Mouse (Mus musculus): ENCODE measurements around the gene Rilp. TPM values are rescaled to one million over a fixed set of nuclear protein-coding genes. Genes with fewer than 3 reads are reported as not detected.

Rilp gene
- polyA plus RNA-seq, 1 experiment from 2014 or later: 1.0 TPM

GRCm38 (mm10) chr11:75510627-75510993 is 716 bp downstream of the Rilp start:
- peaks cover 44% of the 10 kb centered on the region for H3K36me3 ChIP-seq (ENCODE audit: control insufficient read depth, insufficient read depth, low read length)
- WGBS: 2% methylated on average over 24 of the region's 24 CpGs
- H3K4me1 ChIP-seq (ENCODE audit: control insufficient read depth, insufficient read depth, low read length): 0 out of 2 replicates have a peak, but pooled peaks cover 10% of the 10 kb centered on the region
- H3K27me3 ChIP-seq (ENCODE audit: control insufficient read depth, insufficient read depth, low read length): no peaks in the 10 kb centered on the region
- peak overlapping the region; percentile 66 for H3K9ac ChIP-seq (replicated peaks; ENCODE audit: low read length)
- H3K4me3 ChIP-seq (replicated peaks; ENCODE audit: low read depth, low read length): peak overlapping the region; percentile 47
- ATAC-seq (ENCODE audit: low FRiP score, low TSS enrichment) (peak; percentile 88), DNase-seq (peak; percentile 94)
- H3K4me2 ChIP-seq (ENCODE audit: low read length): peak overlapping the region; percentile 95
- H3K9me3 ChIP-seq (ENCODE audit: control insufficient read depth, low read length): no peaks in the 10 kb centered on the region
- peak overlapping the region; percentile 78 for H3K27ac ChIP-seq (replicated peaks; ENCODE audit: low read depth, low read length)

DNA sequence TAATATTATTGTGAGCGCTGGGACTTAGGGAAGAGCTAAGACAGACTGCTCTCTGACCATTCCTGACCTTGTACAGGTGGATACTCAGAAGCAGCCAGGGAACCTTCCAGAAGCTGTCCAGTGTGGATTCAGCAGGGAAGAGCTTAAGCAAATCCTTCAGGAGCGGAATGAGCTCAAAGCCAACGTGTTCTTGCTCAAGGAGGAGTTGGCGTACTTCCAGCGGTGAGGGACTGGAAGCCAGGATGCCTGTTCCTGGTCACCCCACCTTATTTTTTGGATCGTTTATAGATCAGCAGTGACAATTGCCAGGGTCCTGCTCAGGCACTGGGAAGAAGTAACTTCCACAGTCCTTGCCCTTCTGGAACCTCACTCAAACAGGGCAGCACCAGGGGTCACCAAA is 1.3 kb downstream of the Rilp start:
- no peak for DNase-seq

GRCm38 (mm10) chr11:75512301-75513018 is 2.6 kb downstream of the Rilp start:
- no peak overlapping the region for H3K4me3 ChIP-seq (replicated peaks; ENCODE audit: low read depth, low read length)
- H3K36me3 ChIP-seq (ENCODE audit: control insufficient read depth, insufficient read depth, low read length): peaks cover 27% of the 10 kb centered on the region
- no peaks in the 10 kb centered on the region for H3K27me3 ChIP-seq (ENCODE audit: control insufficient read depth, insufficient read depth, low read length)
- WGBS: 82% methylated on average over 9 of the region's 9 CpGs
- H3K9ac ChIP-seq (replicated peaks; ENCODE audit: low read length): no peak overlapping the region
- ATAC-seq (ENCODE audit: low FRiP score, low TSS enrichment) (no peak), DNase-seq (no peak)
- H3K4me2 ChIP-seq (ENCODE audit: low read length): no peak overlapping the region
- no peaks in the 10 kb centered on the region for H3K9me3 ChIP-seq (ENCODE audit: control insufficient read depth, low read length)
- no peak overlapping the region for H3K27ac ChIP-seq (replicated peaks; ENCODE audit: low read depth, low read length)
- H3K4me1 ChIP-seq (ENCODE audit: control insufficient read depth, insufficient read depth, low read length): 0 out of 2 replicates have a peak, but pooled peaks cover 10% of the 10 kb centered on the region

More for the DNA sequence above, 1.3 kb downstream of the Rilp start:
- no peaks in the 10 kb centered on the region for H3K9me3 ChIP-seq (ENCODE audit: control insufficient read depth, low read length)
- 0 out of 2 replicates have a peak, but pooled peaks cover 10% of the 10 kb centered on the region for H3K4me1 ChIP-seq (ENCODE audit: control insufficient read depth, insufficient read depth, low read length)
- 82% methylated on average over 6 of the region's 6 CpGs for WGBS
- ATAC-seq (ENCODE audit: low FRiP score, low TSS enrichment): no peak
- H3K4me3 ChIP-seq (replicated peaks; ENCODE audit: low read depth, low read length): no peak overlapping the region
- no peak overlapping the region for H3K27ac ChIP-seq (replicated peaks; ENCODE audit: low read depth, low read length)
- H3K27me3 ChIP-seq (ENCODE audit: control insufficient read depth, insufficient read depth, low read length): no peaks in the 10 kb centered on the region
- H3K4me2 ChIP-seq (ENCODE audit: low read length): no peak overlapping the region
- H3K36me3 ChIP-seq (ENCODE audit: control insufficient read depth, insufficient read depth, low read length): peaks cover 38% of the 10 kb centered on the region
- H3K9ac ChIP-seq (replicated peaks; ENCODE audit: low read length): no peak overlapping the region

- no peak for DNase-seq
- H3K9me3 ChIP-seq (ENCODE audit: control insufficient read depth, low read length): no peaks in the 10 kb centered on the region
- no peak within 1 kb of the TSS for H3K4me3 ChIP-seq (replicated peaks; ENCODE audit: low read depth, low read length)
- H3K36me3 ChIP-seq (ENCODE audit: control insufficient read depth, insufficient read depth, low read length): peaks cover 18% of the 10 kb centered on the region
- H3K4me2 ChIP-seq (ENCODE audit: low read length): 0 out of 2 replicates have a peak within 1 kb of the TSS, but pooled peaks have one; percentile 4
- no peak within 1 kb of the TSS for H3K27ac ChIP-seq (replicated peaks; ENCODE audit: low read depth, low read length)
- H3K27me3 ChIP-seq (ENCODE audit: control insufficient read depth, insufficient read depth, low read length): no peaks in the 10 kb centered on the region
- H3K4me1 ChIP-seq (ENCODE audit: control insufficient read depth, insufficient read depth, low read length): 0 out of 2 replicates have a peak, but pooled peaks cover 10% of the 10 kb centered on the region
- WGBS: 46% methylated on average over 8 of the region's 8 CpGs
- ATAC-seq (ENCODE audit: low FRiP score, low TSS enrichment): no peak
- no peak within 1 kb of the TSS for H3K9ac ChIP-seq (replicated peaks; ENCODE audit: low read length)
These were observed 3.4 kb downstream of the Rilp start, which contains the start of gene Scarf1 for GRCm38 (mm10) chr11:75513336-75513735. Gene Scarf1 (plus strand): TSS chr11:75513540.

DNA sequence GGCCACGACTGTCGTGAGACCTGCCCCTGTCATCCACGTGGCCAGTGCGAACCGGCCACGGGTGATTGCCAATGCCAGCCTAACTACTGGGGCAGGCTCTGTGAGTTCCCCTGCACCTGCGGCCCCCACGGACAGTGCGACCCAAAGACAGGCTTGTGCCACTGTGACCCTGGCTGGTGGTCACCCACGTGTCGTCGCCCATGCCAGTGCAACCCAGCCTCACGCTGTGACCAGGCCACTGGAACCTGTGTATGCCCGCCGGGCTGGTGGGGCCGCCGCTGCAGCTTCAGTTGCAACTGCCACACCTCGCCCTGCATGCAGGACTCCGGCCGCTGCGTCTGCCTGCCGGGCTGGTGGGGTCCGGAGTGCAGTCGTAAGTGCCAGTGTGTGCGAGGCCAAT is 5.3 kb downstream of the Rilp start:
- Histone ChIP-seq H3K4me2 (ENCODE audit: low read length) (no peak overlapping the region), H3K36me3 (ENCODE audit: control insufficient read depth, insufficient read depth, low read length) (0 out of 2 replicates have a peak, but pooled peaks cover 4% of the 10 kb centered on the region), H3K27ac (replicated peaks; ENCODE audit: low read depth, low read length) (no peak overlapping the region), H3K4me3 (replicated peaks; ENCODE audit: low read depth, low read length) (no peak overlapping the region), H3K27me3 (ENCODE audit: control insufficient read depth, insufficient read depth, low read length) (no peaks in the 10 kb centered on the region), H3K4me1 (ENCODE audit: control insufficient read depth, insufficient read depth, low read length) (0 out of 2 replicates have a peak, but pooled peaks cover 2% of the 10 kb centered on the region), H3K9ac (replicated peaks; ENCODE audit: low read length) (no peak overlapping the region), H3K9me3 (ENCODE audit: control insufficient read depth, low read length) (no peaks in the 10 kb centered on the region)
- WGBS: 92% methylated on average over 25 of the region's 25 CpGs
- DNase-seq (no peak), ATAC-seq (ENCODE audit: low FRiP score, low TSS enrichment) (no peak)

GRCm38 (mm10) chr11:75519834-75520633 is 10.1 kb downstream of the Rilp start:
- H3K36me3 ChIP-seq (ENCODE audit: control insufficient read depth, insufficient read depth, low read length): no peaks in the 10 kb centered on the region
- H3K27ac ChIP-seq (replicated peaks; ENCODE audit: low read depth, low read length): no peak overlapping the region
- no peak for ATAC-seq (ENCODE audit: low FRiP score, low TSS enrichment)
- 79% methylated on average over 15 of the region's 15 CpGs for WGBS
- DNase-seq: no peak
- H3K4me2 ChIP-seq (ENCODE audit: low read length): no peak overlapping the region
- no peak overlapping the region for H3K4me3 ChIP-seq (replicated peaks; ENCODE audit: low read depth, low read length)
- H3K9me3 ChIP-seq (ENCODE audit: control insufficient read depth, low read length): no peaks in the 10 kb centered on the region
- no peaks in the 10 kb centered on the region for H3K4me1 ChIP-seq (ENCODE audit: control insufficient read depth, insufficient read depth, low read length)
- no peak overlapping the region for H3K9ac ChIP-seq (replicated peaks; ENCODE audit: low read length)
- no peaks in the 10 kb centered on the region for H3K27me3 ChIP-seq (ENCODE audit: control insufficient read depth, insufficient read depth, low read length)

DNA sequence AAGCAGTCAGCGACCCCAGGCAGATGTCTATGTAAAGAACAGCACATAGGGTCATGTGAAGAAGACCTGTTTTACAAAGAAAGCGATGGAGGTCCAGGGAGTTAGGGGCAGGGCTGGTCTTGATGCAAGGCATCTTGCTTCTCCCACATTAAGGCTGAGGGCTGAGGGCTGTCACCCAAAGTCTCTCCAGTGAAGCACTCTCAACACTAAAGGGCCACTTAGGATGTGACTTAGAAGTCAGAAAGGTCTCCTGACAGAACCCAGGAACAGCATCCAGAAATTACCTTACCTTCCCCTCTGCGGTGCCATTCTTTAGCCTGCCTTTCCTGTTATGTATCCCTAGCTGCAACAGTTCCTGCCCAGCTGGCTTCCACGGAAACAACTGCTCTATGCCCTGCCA is 11.7 kb downstream of the Rilp start:
- WGBS: 88% methylated on average over 4 of the region's 4 CpGs

DNA sequence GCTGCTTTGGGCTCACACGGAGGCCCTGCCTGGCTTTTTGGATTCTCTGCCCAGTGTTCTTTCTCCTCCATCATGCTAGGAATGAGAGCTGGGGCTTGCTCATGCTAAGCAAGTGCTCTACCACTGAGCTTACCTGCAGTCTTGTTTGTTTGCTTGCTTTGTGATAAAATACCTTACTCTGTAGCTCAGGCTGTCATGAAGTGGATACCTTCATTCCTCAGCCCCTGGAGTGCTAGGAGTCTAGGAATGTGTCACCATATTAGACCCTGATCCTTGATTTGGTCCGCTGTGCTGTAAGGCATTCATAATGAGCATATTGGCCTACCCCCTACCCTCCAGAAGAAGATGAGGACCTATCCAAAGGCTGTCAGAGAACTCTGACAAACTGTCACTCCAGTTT is 12.9 kb downstream of the Rilp start:
- no peak overlapping the region for H3K27ac ChIP-seq (replicated peaks; ENCODE audit: low read depth, low read length)
- no peak overlapping the region for H3K4me2 ChIP-seq (ENCODE audit: low read length)
- DNase-seq (no peak), ATAC-seq (ENCODE audit: low FRiP score, low TSS enrichment) (no peak)
- WGBS: 86% methylated on average over 2 of the region's 2 CpGs
- H3K9ac ChIP-seq (replicated peaks; ENCODE audit: low read length): no peak overlapping the region
- H3K4me1 ChIP-seq (ENCODE audit: control insufficient read depth, insufficient read depth, low read length): no peaks in the 10 kb centered on the region
- H3K36me3 ChIP-seq (ENCODE audit: control insufficient read depth, insufficient read depth, low read length): no peaks in the 10 kb centered on the region
- H3K27me3 ChIP-seq (ENCODE audit: control insufficient read depth, insufficient read depth, low read length): no peaks in the 10 kb centered on the region
- H3K4me3 ChIP-seq (replicated peaks; ENCODE audit: low read depth, low read length): no peak overlapping the region
- H3K9me3 ChIP-seq (ENCODE audit: control insufficient read depth, low read length): no peaks in the 10 kb centered on the region

More for the DNA sequence above, 11.7 kb downstream of the Rilp start:
- Histone ChIP-seq H3K27me3 (ENCODE audit: control insufficient read depth, insufficient read depth, low read length) (no peaks in the 10 kb centered on the region), H3K36me3 (ENCODE audit: control insufficient read depth, insufficient read depth, low read length) (no peaks in the 10 kb centered on the region), H3K9ac (replicated peaks; ENCODE audit: low read length) (no peak overlapping the region), H3K27ac (replicated peaks; ENCODE audit: low read depth, low read length) (no peak overlapping the region), H3K4me2 (ENCODE audit: low read length) (no peak overlapping the region), H3K9me3 (ENCODE audit: control insufficient read depth, low read length) (no peaks in the 10 kb centered on the region), H3K4me3 (replicated peaks; ENCODE audit: low read depth, low read length) (no peak overlapping the region), H3K4me1 (ENCODE audit: control insufficient read depth, insufficient read depth, low read length) (no peaks in the 10 kb centered on the region)
- DNase-seq: no peak
- ATAC-seq (ENCODE audit: low FRiP score, low TSS enrichment): no peak

All from midbrain, embryonic 14.5 days (tissue).